Mouse (Mus musculus) ZHBTc4 (cell line): ENCODE results near the gene Tex52.

Experiments
- DNase-seq: peaks from one replicate; pipeline ENCODE4 v3.0.0-alpha.2; 2011; ENCODE audit warnings: low read depth, low spot score

Tex52 gene

DNA sequence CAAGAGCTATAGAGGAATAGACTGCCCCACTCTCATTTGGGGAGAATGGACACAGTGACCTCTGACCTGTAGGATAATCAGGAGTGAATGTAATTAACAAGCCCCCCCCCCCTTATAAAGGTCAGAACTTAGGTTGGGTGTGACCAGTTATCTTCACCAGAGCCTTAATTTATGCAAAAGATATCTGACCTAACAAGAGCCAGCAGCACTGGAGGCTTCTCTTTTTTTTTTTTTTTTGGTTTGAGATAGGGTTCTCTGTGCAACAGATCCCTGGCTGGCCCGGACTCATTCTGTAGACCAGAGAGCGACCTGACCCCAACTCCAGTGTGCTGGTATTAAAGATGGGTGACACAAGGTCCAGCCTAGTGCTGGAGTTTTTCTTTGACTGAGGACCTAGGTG is 54.0 kb downstream of the Tex52 start:
- no peak for DNase-seq

DNA sequence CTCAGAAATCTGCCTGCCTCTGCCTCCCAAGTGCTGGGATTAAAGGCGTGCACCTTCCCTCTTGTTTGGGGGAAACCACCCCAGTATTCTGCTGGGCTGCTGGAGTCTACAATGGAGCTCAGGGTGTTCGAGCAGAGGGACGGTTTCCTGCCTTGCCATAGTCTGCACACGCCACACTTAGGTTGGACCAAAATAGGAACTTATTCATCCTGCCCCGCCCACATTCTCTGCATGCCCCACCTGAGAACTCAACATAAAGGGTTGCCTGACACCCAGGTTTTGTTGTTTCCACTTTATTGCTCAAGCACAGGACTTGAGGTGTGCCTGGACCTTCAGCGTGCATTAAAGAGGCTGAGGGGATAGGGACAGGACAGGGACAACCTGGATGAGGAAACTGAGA is 54.6 kb downstream of the Tex52 start:
- DNase-seq, result peak; percentile 53

DNA sequence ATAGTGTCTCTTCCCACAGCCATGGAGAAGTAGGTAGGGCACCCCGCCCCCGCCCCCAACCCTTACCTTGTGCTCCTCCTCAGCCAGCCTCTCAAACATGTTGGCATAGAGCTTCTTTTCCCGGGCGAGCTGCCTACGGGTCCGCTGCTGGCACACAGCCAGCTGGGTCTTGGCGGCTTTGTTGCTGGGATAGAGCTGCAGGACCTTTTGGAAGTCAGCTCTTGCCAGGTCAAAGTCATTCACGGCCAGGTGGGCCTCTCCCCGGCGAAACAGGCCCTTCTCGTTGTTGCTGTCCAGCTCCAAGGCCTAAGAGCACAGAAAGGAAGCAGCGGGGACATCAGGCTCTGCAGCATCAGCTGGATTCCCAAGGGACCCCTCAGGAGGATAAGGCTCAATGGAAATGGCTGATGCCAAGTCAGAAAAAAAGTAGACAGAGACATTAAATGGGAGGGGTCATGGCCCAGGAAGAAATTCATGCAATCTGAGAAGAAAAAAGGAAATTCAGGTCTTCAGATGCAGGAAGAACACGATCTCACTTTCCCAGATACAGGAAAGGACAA is 57.2 kb downstream of the Tex52 start:
- DNase-seq, result no peak

DNA sequence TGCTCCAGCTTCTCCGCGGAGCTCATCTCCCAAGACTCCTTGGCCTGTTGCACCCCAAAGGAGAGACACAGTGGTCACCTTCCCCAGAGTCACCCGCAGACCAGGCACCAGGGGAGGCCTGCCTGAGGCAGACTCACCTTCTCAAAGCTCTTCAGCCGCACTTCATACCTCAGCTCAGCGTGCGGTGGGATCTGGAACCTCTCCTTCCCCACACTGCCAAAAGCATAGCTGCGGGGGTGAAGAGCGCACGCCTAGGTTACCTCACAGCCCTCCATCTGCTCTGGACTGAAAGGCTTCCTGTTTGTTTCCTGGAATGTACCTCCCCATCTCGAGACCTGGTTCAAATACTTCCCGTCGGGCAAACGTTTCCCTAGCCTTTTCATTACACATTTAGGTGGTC is 58.3 kb downstream of the Tex52 start:
- DNase-seq, result no peak
